Mouse (Mus musculus): ENCODE measurements around the gene Mylk4. TPM values are rescaled to one million over a fixed set of nuclear protein-coding genes. Genes with fewer than 3 reads are reported as not detected.

The Mylk4 gene
- polyA plus RNA-seq, 1 experiment from 2014 or later: 0.12 TPM

GRCm38 (mm10) chr13:32800859-32801258 is 17.1 kb upstream of the Mylk4 start:
- no peak overlapping the region for H3K9ac ChIP-seq (ENCODE audit: low read depth, low read length)
- no peaks in the 10 kb centered on the region for H3K9me3 ChIP-seq (replicated peaks; ENCODE audit: low read length)
- H3K4me3 ChIP-seq (replicated peaks; ENCODE audit: low read depth, low read length): no peak overlapping the region
- no peaks in the 10 kb centered on the region for H3K27me3 ChIP-seq (ENCODE audit: insufficient read depth, low read length)
- H3K4me2 ChIP-seq (ENCODE audit: low read length): peak overlapping the region; percentile 86; the same call in 1 of the 2 replicates
- H3K27ac ChIP-seq: no peak overlapping the region
- no peak for ATAC-seq (replicated peaks; ENCODE audit: low FRiP score, low read depth)
- no peaks in the 10 kb centered on the region for H3K36me3 ChIP-seq (ENCODE audit: insufficient read depth, low read length)
- peak; percentile 27 for DNase-seq (ENCODE audit: low spot score)
- peaks cover 15% of the 10 kb centered on the region; the same call in 1 of the 2 replicates for H3K4me1 ChIP-seq (replicated peaks; ENCODE audit: insufficient read depth, low read length)
- TF ChIP-seq CTCF (IDR thresholded peaks at IDR 0.05; ENCODE audit: low read depth): peak; percentile 47

- peak; percentile 42 for DNase-seq (ENCODE audit: low spot score)
- H3K27me3 ChIP-seq (ENCODE audit: insufficient read depth, low read length): no peaks in the 10 kb centered on the region
- no peak overlapping the region for H3K4me3 ChIP-seq (replicated peaks; ENCODE audit: low read depth, low read length)
- H3K36me3 ChIP-seq (ENCODE audit: insufficient read depth, low read length): no peaks in the 10 kb centered on the region
- H3K9ac ChIP-seq (ENCODE audit: low read depth, low read length): no peak overlapping the region
- H3K4me1 ChIP-seq (replicated peaks; ENCODE audit: insufficient read depth, low read length): peaks cover 15% of the 10 kb centered on the region; the same call in 1 of the 2 replicates
- no peak overlapping the region for H3K4me2 ChIP-seq (ENCODE audit: low read length)
- TF ChIP-seq CTCF (IDR thresholded peaks at IDR 0.05; ENCODE audit: low read depth): peak; percentile 56
- no peak for ATAC-seq (replicated peaks; ENCODE audit: low FRiP score, low read depth)
- 63% methylated on average over 2 of the region's 2 CpGs for WGBS
- no peak overlapping the region for H3K27ac ChIP-seq
- no peaks in the 10 kb centered on the region for H3K9me3 ChIP-seq (replicated peaks; ENCODE audit: low read length)
These were observed 15.4 kb upstream of the Mylk4 start for GRCm38 (mm10) chr13:32799131-32799530.

GRCm38 (mm10) chr13:32797085-32797484 is 13.3 kb upstream of the Mylk4 start:
- Histone ChIP-seq H3K9me3 (replicated peaks; ENCODE audit: low read length) (no peaks in the 10 kb centered on the region), H3K4me1 (replicated peaks; ENCODE audit: insufficient read depth, low read length) (0 out of 2 replicates have a peak, but pooled peaks cover 3% of the 10 kb centered on the region), H3K36me3 (ENCODE audit: insufficient read depth, low read length) (no peaks in the 10 kb centered on the region), H3K4me3 (replicated peaks; ENCODE audit: low read depth, low read length) (no peak overlapping the region), H3K4me2 (ENCODE audit: low read length) (no peak overlapping the region), H3K27ac (no peak overlapping the region), H3K9ac (ENCODE audit: low read depth, low read length) (no peak overlapping the region), H3K27me3 (ENCODE audit: insufficient read depth, low read length) (no peaks in the 10 kb centered on the region)
- ATAC-seq (replicated peaks; ENCODE audit: low FRiP score, low read depth): no peak
- 79% methylated on average over 1 of the region's 1 CpGs for WGBS
- peak; percentile 15 for DNase-seq (ENCODE audit: low spot score)
- peak; percentile 46 for TF ChIP-seq CTCF (IDR thresholded peaks at IDR 0.05; ENCODE audit: low read depth)

DNA sequence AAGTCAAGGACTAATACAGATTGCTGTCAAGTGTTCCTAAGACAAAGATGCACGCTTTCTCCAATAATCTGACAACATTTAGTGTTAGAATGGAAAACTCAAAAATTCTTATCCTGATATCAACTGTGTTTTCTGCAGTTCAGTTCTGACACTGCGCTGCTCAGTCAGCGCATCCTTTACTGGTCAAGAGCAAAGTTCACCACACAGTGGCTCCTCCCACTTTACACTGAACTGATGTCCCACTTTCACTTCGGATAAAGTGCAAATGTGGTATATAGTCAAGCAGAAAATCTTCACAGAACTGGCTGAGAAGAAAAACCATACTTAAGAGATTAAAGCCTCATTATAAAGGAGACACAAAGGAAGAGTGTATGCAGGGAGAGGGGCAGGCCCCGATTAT is 11.4 kb upstream of the Mylk4 start:
- no peak overlapping the region for H3K27ac ChIP-seq
- no peak overlapping the region for H3K9ac ChIP-seq (ENCODE audit: low read depth, low read length)
- H3K36me3 ChIP-seq (ENCODE audit: insufficient read depth, low read length): no peaks in the 10 kb centered on the region
- no peak for DNase-seq (ENCODE audit: low spot score)
- no peaks in the 10 kb centered on the region for H3K4me1 ChIP-seq (replicated peaks; ENCODE audit: insufficient read depth, low read length)
- H3K9me3 ChIP-seq (replicated peaks; ENCODE audit: low read length): no peaks in the 10 kb centered on the region
- TF ChIP-seq CTCF (IDR thresholded peaks at IDR 0.05; ENCODE audit: low read depth): no peak
- ATAC-seq (replicated peaks; ENCODE audit: low FRiP score, low read depth): no peak
- 87% methylated on average over 5 of the region's 5 CpGs for WGBS
- H3K27me3 ChIP-seq (ENCODE audit: insufficient read depth, low read length): no peaks in the 10 kb centered on the region
- H3K4me2 ChIP-seq (ENCODE audit: low read length): no peak overlapping the region
- H3K4me3 ChIP-seq (replicated peaks; ENCODE audit: low read depth, low read length): no peak overlapping the region

DNA sequence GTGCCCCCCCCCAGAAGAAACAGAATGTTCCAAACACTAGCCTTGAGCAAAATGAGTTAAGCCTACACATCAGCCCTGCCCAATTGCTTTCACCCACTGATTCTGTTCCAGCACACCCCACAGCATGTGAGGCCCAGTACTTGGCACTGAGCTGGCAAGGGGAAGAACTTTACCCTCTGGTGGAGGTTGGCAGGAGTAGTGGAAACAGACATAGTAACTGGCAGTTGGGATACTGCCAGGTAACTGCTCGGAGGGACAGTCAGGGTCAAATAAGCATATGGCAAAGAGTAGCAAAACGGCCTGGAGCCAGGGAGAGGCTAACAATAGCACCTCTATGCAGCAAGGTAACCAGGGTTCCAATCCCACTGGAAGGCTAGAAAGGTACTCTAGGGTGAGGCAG is 10.9 kb upstream of the Mylk4 start:
- Histone ChIP-seq H3K4me1 (replicated peaks; ENCODE audit: insufficient read depth, low read length) (no peaks in the 10 kb centered on the region), H3K9me3 (replicated peaks; ENCODE audit: low read length) (no peaks in the 10 kb centered on the region), H3K36me3 (ENCODE audit: insufficient read depth, low read length) (no peaks in the 10 kb centered on the region), H3K4me2 (ENCODE audit: low read length) (no peak overlapping the region), H3K4me3 (replicated peaks; ENCODE audit: low read depth, low read length) (no peak overlapping the region), H3K9ac (ENCODE audit: low read depth, low read length) (no peak overlapping the region), H3K27me3 (ENCODE audit: insufficient read depth, low read length) (no peaks in the 10 kb centered on the region), H3K27ac (no peak overlapping the region)
- 57% methylated on average over 2 of the region's 2 CpGs for WGBS
- no peak for DNase-seq (ENCODE audit: low spot score)
- no peak for TF ChIP-seq CTCF (IDR thresholded peaks at IDR 0.05; ENCODE audit: low read depth)
- no peak; the same call in 1 of the 2 replicates for ATAC-seq (replicated peaks; ENCODE audit: low FRiP score, low read depth)

- no peak overlapping the region for H3K4me2 ChIP-seq (ENCODE audit: low read length)
- no peak overlapping the region for H3K27ac ChIP-seq
- H3K9me3 ChIP-seq (replicated peaks; ENCODE audit: low read length): no peaks in the 10 kb centered on the region
- no peak for TF ChIP-seq CTCF (IDR thresholded peaks at IDR 0.05; ENCODE audit: low read depth)
- H3K27me3 ChIP-seq (ENCODE audit: insufficient read depth, low read length): no peaks in the 10 kb centered on the region
- WGBS: 83% methylated on average over 4 of the region's 4 CpGs
- no peaks in the 10 kb centered on the region for H3K36me3 ChIP-seq (ENCODE audit: insufficient read depth, low read length)
- H3K9ac ChIP-seq (ENCODE audit: low read depth, low read length): no peak overlapping the region
- ATAC-seq (replicated peaks; ENCODE audit: low FRiP score, low read depth) (no peak), DNase-seq (ENCODE audit: low spot score) (no peak)
- no peaks in the 10 kb centered on the region for H3K4me1 ChIP-seq (replicated peaks; ENCODE audit: insufficient read depth, low read length)
- H3K4me3 ChIP-seq (replicated peaks; ENCODE audit: low read depth, low read length): no peak overlapping the region
These were observed 6.0 kb upstream of the Mylk4 start for GRCm38 (mm10) chr13:32789781-32790180.

DNA sequence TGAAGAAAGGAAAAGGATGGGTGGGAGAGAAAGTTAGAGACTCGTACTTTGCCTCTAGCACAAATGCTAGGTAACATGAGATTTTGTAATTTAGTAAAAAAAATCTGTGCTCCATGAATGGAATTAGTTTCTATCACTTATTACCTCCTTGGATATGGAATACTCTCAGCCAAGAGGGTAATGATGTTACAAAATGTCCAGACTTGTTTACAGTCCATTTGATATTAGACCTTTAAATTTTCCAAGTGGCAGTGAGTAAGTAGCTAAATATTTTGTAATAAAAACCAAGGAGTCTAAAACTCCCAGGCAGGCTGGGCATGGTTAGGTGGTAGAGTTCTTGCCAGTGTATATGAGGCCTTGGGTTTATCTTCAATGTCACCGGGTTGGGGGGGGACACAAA is 3.8 kb upstream of the Mylk4 start:
- H3K36me3 ChIP-seq (ENCODE audit: insufficient read depth, low read length): no peaks in the 10 kb centered on the region
- H3K27ac ChIP-seq: no peak overlapping the region
- no peak overlapping the region for H3K4me2 ChIP-seq (ENCODE audit: low read length)
- no peak overlapping the region for H3K9ac ChIP-seq (ENCODE audit: low read depth, low read length)
- H3K27me3 ChIP-seq (ENCODE audit: insufficient read depth, low read length): no peaks in the 10 kb centered on the region
- H3K4me1 ChIP-seq (replicated peaks; ENCODE audit: insufficient read depth, low read length): no peaks in the 10 kb centered on the region
- 65% methylated on average over 2 of the region's 2 CpGs for WGBS
- no peak for DNase-seq (ENCODE audit: low spot score)
- no peak overlapping the region for H3K4me3 ChIP-seq (replicated peaks; ENCODE audit: low read depth, low read length)
- ATAC-seq (replicated peaks; ENCODE audit: low FRiP score, low read depth): no peak
- TF ChIP-seq CTCF (IDR thresholded peaks at IDR 0.05; ENCODE audit: low read depth): no peak
- no peaks in the 10 kb centered on the region for H3K9me3 ChIP-seq (replicated peaks; ENCODE audit: low read length)
